Mouse (Mus musculus): ENCODE measurements at regions not wholly inside any gene's neighbourhood (a gene's known extent, or its start where the extent isn't known, plus 50 kb on each side); places are given as distances from the start of the nearest gene placed in this dataset.
A peak's percentile ranks its signal among the peaks of the same experiment; 100 is the strongest.

- H3K4me3 ChIP-seq (ENCODE audit: low read depth, low read length) = no peak overlapping the region
- no peak for DNase-seq (ENCODE audit: low spot score)
- H3K36me3 ChIP-seq (ENCODE audit: insufficient read depth, low read length) = no peaks in the 10 kb centered on the region
- H3K27ac ChIP-seq (ENCODE audit: low read length) = no peak overlapping the region
- TF ChIP-seq EP300 (IDR thresholded peaks at IDR 0.05) (no peak), CTCF (IDR thresholded peaks at IDR 0.05) (no peak)
- H3K4me2 ChIP-seq (replicated peaks; ENCODE audit: low read depth, low read length) = no peak overlapping the region
- WGBS = 88% methylated on average over 8 of the region's 8 CpGs
- H3K9me3 ChIP-seq (ENCODE audit: low read length) = no peaks in the 10 kb centered on the region
- ATAC-seq = no peak
- H3K4me1 ChIP-seq (ENCODE audit: insufficient read depth, low read depth, low read length) = peaks cover 5% of the 10 kb centered on the region; the same call in 1 of the 2 replicates
- H3K27me3 ChIP-seq (replicated peaks; ENCODE audit: insufficient read depth, low read length) = no peaks in the 10 kb centered on the region
- no peak overlapping the region for H3K9ac ChIP-seq (replicated peaks; ENCODE audit: low read depth)
Observed at GRCm38 (mm10) chr10:117520536-117521314, 108.6 kb upstream of the Cpm start.

- no peak overlapping the region for H3K27ac ChIP-seq (ENCODE audit: low read length)
- no peak overlapping the region for H3K4me2 ChIP-seq (replicated peaks; ENCODE audit: low read depth, low read length)
- DNase-seq (ENCODE audit: low spot score) (no peak), ATAC-seq (no peak)
- no peaks in the 10 kb centered on the region for H3K27me3 ChIP-seq (replicated peaks; ENCODE audit: insufficient read depth, low read length)
- TF ChIP-seq EP300 (IDR thresholded peaks at IDR 0.05) (no peak), CTCF (IDR thresholded peaks at IDR 0.05) (no peak)
- H3K4me1 ChIP-seq (ENCODE audit: insufficient read depth, low read depth, low read length) = peaks cover 5% of the 10 kb centered on the region; the same call in 1 of the 2 replicates
- H3K36me3 ChIP-seq (ENCODE audit: insufficient read depth, low read length) = no peaks in the 10 kb centered on the region
- H3K4me3 ChIP-seq (ENCODE audit: low read depth, low read length) = no peak overlapping the region
- H3K9ac ChIP-seq (replicated peaks; ENCODE audit: low read depth) = no peak overlapping the region
- 61% methylated on average over 8 of the region's 8 CpGs for WGBS
- no peaks in the 10 kb centered on the region for H3K9me3 ChIP-seq (ENCODE audit: low read length)
Observed at GRCm38 (mm10) chr10:117519670-117520535, 109.4 kb upstream of the Cpm start.

- H3K27me3 ChIP-seq (replicated peaks; ENCODE audit: insufficient read depth, low read length) = no peaks in the 10 kb centered on the region
- no peak overlapping the region for H3K4me2 ChIP-seq (replicated peaks; ENCODE audit: low read depth, low read length)
- H3K9ac ChIP-seq (replicated peaks; ENCODE audit: low read depth) = no peak overlapping the region
- H3K27ac ChIP-seq (ENCODE audit: low read length) = peak overlapping the region; percentile 33
- WGBS = 59% methylated on average over 15 of the region's 15 CpGs
- TF ChIP-seq CTCF (IDR thresholded peaks at IDR 0.05) = no peak
- peaks cover 5% of the 10 kb centered on the region; the same call in 1 of the 2 replicates for H3K4me1 ChIP-seq (ENCODE audit: insufficient read depth, low read depth, low read length)
- ATAC-seq (no peak), DNase-seq (ENCODE audit: low spot score) (peak; percentile 28)
- no peak overlapping the region for H3K4me3 ChIP-seq (ENCODE audit: low read depth, low read length)
- H3K9me3 ChIP-seq (ENCODE audit: low read length) = no peaks in the 10 kb centered on the region
- no peaks in the 10 kb centered on the region for H3K36me3 ChIP-seq (ENCODE audit: insufficient read depth, low read length)
Observed at GRCm38 (mm10) chr10:117518793-117519669, 110.3 kb upstream of the Cpm start.

GRCm38 (mm10) chr10:117517800-117518770 is 111.2 kb upstream of the Cpm start:
- 34% methylated on average over 12 of the region's 14 CpGs for WGBS
- Histone ChIP-seq H3K4me2 (replicated peaks; ENCODE audit: low read depth, low read length) (no peak overlapping the region), H3K9ac (replicated peaks; ENCODE audit: low read depth) (no peak overlapping the region), H3K9me3 (ENCODE audit: low read length) (no peaks in the 10 kb centered on the region), H3K36me3 (ENCODE audit: insufficient read depth, low read length) (no peaks in the 10 kb centered on the region), H3K4me1 (ENCODE audit: insufficient read depth, low read depth, low read length) (peaks cover 5% of the 10 kb centered on the region; the same call in 1 of the 2 replicates), H3K27ac (ENCODE audit: low read length) (peak overlapping the region; percentile 47), H3K4me3 (ENCODE audit: low read depth, low read length) (no peak overlapping the region), H3K27me3 (replicated peaks; ENCODE audit: insufficient read depth, low read length) (no peaks in the 10 kb centered on the region)
- peak; percentile 69 for ATAC-seq
- peak; percentile 82 for DNase-seq (ENCODE audit: low spot score)
- no peak for TF ChIP-seq CTCF (IDR thresholded peaks at IDR 0.05)
- TF ChIP-seq EP300 (IDR thresholded peaks at IDR 0.05) = no peak; the same call in 1 of the 2 replicates

- ATAC-seq (no peak), DNase-seq (ENCODE audit: low spot score) (peak; percentile 34)
- Histone ChIP-seq H3K4me3 (ENCODE audit: low read depth, low read length) (no peak overlapping the region), H3K9me3 (ENCODE audit: low read length) (no peaks in the 10 kb centered on the region), H3K27ac (ENCODE audit: low read length) (peak overlapping the region; percentile 47), H3K4me2 (replicated peaks; ENCODE audit: low read depth, low read length) (no peak overlapping the region), H3K9ac (replicated peaks; ENCODE audit: low read depth) (no peak overlapping the region), H3K36me3 (ENCODE audit: insufficient read depth, low read length) (no peaks in the 10 kb centered on the region), H3K27me3 (replicated peaks; ENCODE audit: insufficient read depth, low read length) (no peaks in the 10 kb centered on the region), H3K4me1 (ENCODE audit: insufficient read depth, low read depth, low read length) (peaks cover 5% of the 10 kb centered on the region; the same call in 1 of the 2 replicates)
- TF ChIP-seq EP300 (IDR thresholded peaks at IDR 0.05) = no peak
- TF ChIP-seq CTCF (IDR thresholded peaks at IDR 0.05) = no peak
- 46% methylated on average over 11 of the region's 11 CpGs for WGBS
Observed at GRCm38 (mm10) chr10:117517071-117517714, 112.1 kb upstream of the Cpm start.

Measured in lung, postnatal 0 days (tissue).